In genomic region chr2:155751014-155751786, GRCm38 (mm10) we compare ENCODE assay signal across 8 mouse cellular contexts. TPM values are rescaled to one million over a fixed set of nuclear protein-coding genes. Genes with fewer than 3 reads are reported as not detected.
DNase-seq lines count a peak whose midpoint lies in the region; ATAC-seq and TF ChIP-seq lines count a peak whose summit lies in the region.

Gene Procr, plus strand, starts transcription at chr2:155751117.

- H3K9ac ChIP-seq in forebrain, embryonic 15.5 days (replicated peaks): peak within 1 kb of the TSS; percentile 38; the same call in 1 of the 2 replicates
- peak within 1 kb of the TSS; percentile 59 for H3K9ac ChIP-seq in limb, embryonic 12.5 days (replicated peaks)
- peak within 1 kb of the TSS; percentile 46 for H3K9ac ChIP-seq in midbrain, embryonic 12.5 days (replicated peaks)

- H3K9me3 ChIP-seq in forebrain, embryonic 15.5 days: no peaks in the 10 kb centered on the region
- H3K9me3 ChIP-seq in limb, embryonic 12.5 days: no peaks in the 10 kb centered on the region
- no peaks in the 10 kb centered on the region for H3K9me3 ChIP-seq in midbrain, embryonic 12.5 days

- peak within 1 kb of the TSS; percentile 6; the same call in 1 of the 2 replicates for H3K4me3 ChIP-seq in thymus, adult 2 months (ENCODE audit: control insufficient read depth, insufficient read depth, low read length)
- peak within 1 kb of the TSS; percentile 22 for H3K4me3 ChIP-seq in forebrain, embryonic 15.5 days
- peak within 1 kb of the TSS; percentile 42 for H3K4me3 ChIP-seq in limb, embryonic 12.5 days (replicated peaks)
- H3K4me3 ChIP-seq in midbrain, embryonic 12.5 days: peak within 1 kb of the TSS; percentile 33

- no peak for TF ChIP-seq CTCF in thymus, adult 2 months (IDR thresholded peaks at IDR 0.05; ENCODE audit: borderline replicate concordance, control insufficient read depth, extremely low read depth, insufficient read depth, low read length, poor library complexity)

- no peaks in the 10 kb centered on the region for H3K36me3 ChIP-seq in thymus, adult 2 months (ENCODE audit: control insufficient read depth, insufficient read depth, low read length)
- H3K36me3 ChIP-seq in forebrain, embryonic 15.5 days: no peaks in the 10 kb centered on the region
- H3K36me3 ChIP-seq in limb, embryonic 12.5 days: no peaks in the 10 kb centered on the region
- H3K36me3 ChIP-seq in midbrain, embryonic 12.5 days: no peaks in the 10 kb centered on the region

- H3K4me1 ChIP-seq in thymus, adult 2 months (replicated peaks; ENCODE audit: control insufficient read depth, insufficient read depth, low read length): peaks cover 7% of the 10 kb centered on the region; the same call in 1 of the 2 replicates
- H3K4me1 ChIP-seq in forebrain, embryonic 15.5 days: peaks cover 6% of the 10 kb centered on the region; the same call in 1 of the 2 replicates
- H3K4me1 ChIP-seq in limb, embryonic 12.5 days (replicated peaks): peaks cover 9% of the 10 kb centered on the region; the same call in 1 of the 2 replicates
- H3K4me1 ChIP-seq in midbrain, embryonic 12.5 days: peaks cover 8% of the 10 kb centered on the region

- ATAC-seq in forebrain, embryonic 15.5 days (replicated peaks): no peak
- 0 out of 2 replicates have a peak, but pooled peaks have one; percentile 47 for ATAC-seq in limb, embryonic 12.5 days (ENCODE audit: insufficient number of reproducible peaks, insufficient read depth, low FRiP score, low TSS enrichment, low read depth)
- ATAC-seq in midbrain, embryonic 12.5 days (ENCODE audit: low FRiP score, low read depth): no peak

- WGBS in thymus, adult 2 months: 6% methylated on average over 25 of the region's 25 CpGs
- 4% methylated on average over 25 of the region's 25 CpGs for WGBS in forebrain, embryonic 15.5 days
- 2% methylated on average over 25 of the region's 25 CpGs for WGBS in limb, embryonic 12.5 days
- WGBS in midbrain, embryonic 12.5 days: 3% methylated on average over 25 of the region's 25 CpGs

- DNase-seq in thymus, adult 2 months: no peak
- no peak for DNase-seq in thymus, postnatal 0 days (ENCODE audit: low spot score)
- peak; percentile 52 for DNase-seq in heart, postnatal 4 days
- no peak for DNase-seq in B cell, adult 2 months
- no peak for DNase-seq in natural killer cell, adult 2 months (ENCODE audit: low spot score in 2 of 2)

- H3K27ac ChIP-seq in thymus, adult 2 months (ENCODE audit: control insufficient read depth, insufficient read depth, low read length): no peak within 1 kb of the TSS
- H3K27ac ChIP-seq in forebrain, embryonic 15.5 days (replicated peaks): no peak within 1 kb of the TSS
- H3K27ac ChIP-seq in limb, embryonic 12.5 days: no peak within 1 kb of the TSS
- H3K27ac ChIP-seq in midbrain, embryonic 12.5 days (replicated peaks): no peak within 1 kb of the TSS

- peak within 1 kb of the TSS; percentile 41 for H3K4me2 ChIP-seq in forebrain, embryonic 15.5 days (replicated peaks)
- H3K4me2 ChIP-seq in limb, embryonic 12.5 days: peak within 1 kb of the TSS; percentile 78
- peak within 1 kb of the TSS; percentile 59 for H3K4me2 ChIP-seq in midbrain, embryonic 12.5 days (replicated peaks)

- H3K27me3 ChIP-seq in thymus, adult 2 months (ENCODE audit: control insufficient read depth, insufficient read depth, low read length): no peaks in the 10 kb centered on the region
- H3K27me3 ChIP-seq in forebrain, embryonic 15.5 days: peaks cover 5% of the 10 kb centered on the region; the same call in 1 of the 2 replicates
- peaks cover 21% of the 10 kb centered on the region; the same call in 1 of the 2 replicates for H3K27me3 ChIP-seq in limb, embryonic 12.5 days
- H3K27me3 ChIP-seq in midbrain, embryonic 12.5 days: peaks cover 20% of the 10 kb centered on the region

- no peak for TF ChIP-seq POLR2A in thymus, adult 2 months (IDR thresholded peaks at IDR 0.05; ENCODE audit: control insufficient read depth, extremely low read depth, insufficient read depth, low read length, poor library complexity)

RNA-seq across cellular contexts. Expression of gene Procr, which starts in this region (rescaled TPM):
- 3.7 and 4.7 TPM in 2 replicates for polyA plus RNA-seq in thymus, adult 2 months (2012; rRNA removed)
- polyA plus RNA-seq in thymus, postnatal 0 days (2015; fragmentation: Nextera tagmentation; extraction: Ambion mirVana): 3.3 and 4.4 TPM in 2 replicates
- 1.9 and 2.7 TPM in 2 replicates for polyA plus RNA-seq in forebrain, embryonic 15.5 days (2015; fragmentation: Nextera tagmentation; extraction: Ambion mirVana)
- total RNA-seq in heart, postnatal 4 days (2021): 1 to 10 TPM; 5.6 to 8.0 TPM
- polyA plus RNA-seq in limb, embryonic 12.5 days (2016; fragmentation: Nextera tagmentation; extraction: Ambion mirVana): 3.5 and 4.1 TPM in 2 replicates
- 3.1 and 3.7 TPM in 2 replicates for polyA plus RNA-seq in midbrain, embryonic 12.5 days (2016; fragmentation: Nextera tagmentation; extraction: Ambion mirVana)
